Comparison of ENCODE assay signal across 8 mouse cellular contexts in genomic region chr17:87351241-87352105, GRCm38 (mm10).
A peak's percentile ranks its signal among the peaks of the same experiment; 100 is the strongest.
DNase-seq lines count a peak whose midpoint lies in the region; ATAC-seq and TF ChIP-seq lines count a peak whose summit lies in the region.

No protein-coding gene starts in this region.

- no peaks in the 10 kb centered on the region for H3K9me3 ChIP-seq in midbrain, embryonic 10.5 days (replicated peaks)
- no peaks in the 10 kb centered on the region for H3K9me3 ChIP-seq in midbrain, embryonic 13.5 days
- no peaks in the 10 kb centered on the region for H3K9me3 ChIP-seq in hindbrain, postnatal 0 days (ENCODE audit: low read length)
- H3K9me3 ChIP-seq in lung, embryonic 16.5 days (ENCODE audit: control insufficient read depth, low read length), result no peaks in the 10 kb centered on the region

- no peak overlapping the region for H3K4me2 ChIP-seq in midbrain, embryonic 13.5 days (replicated peaks)
- H3K4me2 ChIP-seq in hindbrain, postnatal 0 days (ENCODE audit: low read depth, low read length), result peak overlapping the region; percentile 18; the same call in 1 of the 2 replicates
- no peak overlapping the region for H3K4me2 ChIP-seq in lung, embryonic 16.5 days (ENCODE audit: low read depth, low read length)

- no peak overlapping the region for H3K4me3 ChIP-seq in midbrain, embryonic 10.5 days
- H3K4me3 ChIP-seq in midbrain, embryonic 13.5 days (replicated peaks), result no peak overlapping the region
- no peak overlapping the region for H3K4me3 ChIP-seq in hindbrain, postnatal 0 days (ENCODE audit: low read length)
- no peak overlapping the region for H3K4me3 ChIP-seq in lung, embryonic 16.5 days (ENCODE audit: low read length)
- no peak overlapping the region for H3K4me3 ChIP-seq in layer of hippocampus, adult 2 months

- peak; percentile 45 for DNase-seq in midbrain, embryonic 10.5 days (ENCODE audit: low spot score)
- peak; percentile 86 for DNase-seq in gastrocnemius, postnatal 14 days
- no peak for DNase-seq in hindbrain, postnatal 0 days (ENCODE audit: low spot score)
- no peak for DNase-seq in thymus, postnatal 14 days
- no peak for DNase-seq in layer of hippocampus, adult 2 months (ENCODE audit: low spot score in 2 of 2)
- DNase-seq in frontal cortex, postnatal 25 days (ENCODE audit: low spot score in 2 of 2), result no peak

- H3K36me3 ChIP-seq in midbrain, embryonic 10.5 days, result no peaks in the 10 kb centered on the region
- H3K36me3 ChIP-seq in midbrain, embryonic 13.5 days, result no peaks in the 10 kb centered on the region
- no peaks in the 10 kb centered on the region for H3K36me3 ChIP-seq in hindbrain, postnatal 0 days (ENCODE audit: insufficient read depth, low read length)
- H3K36me3 ChIP-seq in lung, embryonic 16.5 days (ENCODE audit: control insufficient read depth, insufficient read depth, low read length), result no peaks in the 10 kb centered on the region

- 34% methylated on average over 20 of the region's 20 CpGs for WGBS in midbrain, embryonic 10.5 days
- WGBS in midbrain, embryonic 13.5 days, result 31% methylated on average over 20 of the region's 20 CpGs
- WGBS in hindbrain, postnatal 0 days, result 31% methylated on average over 20 of the region's 20 CpGs
- 16% methylated on average over 20 of the region's 20 CpGs for WGBS in lung, embryonic 16.5 days

- ATAC-seq in midbrain, embryonic 13.5 days, result no peak; the same call in 1 of the 2 replicates
- ATAC-seq in hindbrain, postnatal 0 days, result no peak
- peak; percentile 44 for ATAC-seq in lung, embryonic 16.5 days (ENCODE audit: low read depth)

- no peaks in the 10 kb centered on the region for H3K27me3 ChIP-seq in midbrain, embryonic 10.5 days (ENCODE audit: low read depth, poor library complexity, severe bottlenecking)
- H3K27me3 ChIP-seq in midbrain, embryonic 13.5 days, result no peaks in the 10 kb centered on the region
- no peaks in the 10 kb centered on the region for H3K27me3 ChIP-seq in hindbrain, postnatal 0 days (ENCODE audit: insufficient read depth, low read length)
- no peaks in the 10 kb centered on the region for H3K27me3 ChIP-seq in lung, embryonic 16.5 days (ENCODE audit: control insufficient read depth, insufficient read depth, low read depth, low read length)

- TF ChIP-seq CTCF in hindbrain, postnatal 0 days (IDR thresholded peaks at IDR 0.05; ENCODE audit: low read depth), result no peak
- no peak for TF ChIP-seq CTCF in layer of hippocampus, adult 2 months (conservative IDR thresholded peaks at IDR 0.05)

- H3K4me1 ChIP-seq in midbrain, embryonic 10.5 days, result peaks cover 74% of the 10 kb centered on the region
- H3K4me1 ChIP-seq in midbrain, embryonic 13.5 days (replicated peaks), result peaks cover 41% of the 10 kb centered on the region
- peaks cover 17% of the 10 kb centered on the region for H3K4me1 ChIP-seq in hindbrain, postnatal 0 days (ENCODE audit: insufficient read depth, low read length)
- peaks cover 19% of the 10 kb centered on the region for H3K4me1 ChIP-seq in lung, embryonic 16.5 days (replicated peaks; ENCODE audit: control insufficient read depth, insufficient read depth, low read length)

- H3K27ac ChIP-seq in midbrain, embryonic 10.5 days (replicated peaks), result peak overlapping the region; percentile 68
- H3K27ac ChIP-seq in midbrain, embryonic 13.5 days, result no peak overlapping the region
- H3K27ac ChIP-seq in hindbrain, postnatal 0 days, result peak overlapping the region; percentile 32; the same call in 1 of the 2 replicates
- peak overlapping the region; percentile 55 for H3K27ac ChIP-seq in lung, embryonic 16.5 days (ENCODE audit: low read length)
- H3K27ac ChIP-seq in layer of hippocampus, adult 2 months, result no peak overlapping the region

- intact Hi-C loops in gastrocnemius, postnatal 14 days (cut with DNase I; ENCODE audit: low total_unique reads), result no loop called here

- H3K9ac ChIP-seq in midbrain, embryonic 13.5 days (replicated peaks), result no peak overlapping the region
- H3K9ac ChIP-seq in hindbrain, postnatal 0 days (replicated peaks; ENCODE audit: low read length), result no peak overlapping the region
- peak overlapping the region; percentile 10; the same call in 1 of the 2 replicates for H3K9ac ChIP-seq in lung, embryonic 16.5 days (ENCODE audit: low read length)

Comparison
In these comparisons a context has a peak if more than half of its experiments do, and no peak if none do; other contexts are left out.
1. H3K27ac ChIP-seq: peak in midbrain, embryonic 10.5 days (single experiment), hindbrain, postnatal 0 days (single experiment) and lung, embryonic 16.5 days (single experiment); none in midbrain, embryonic 13.5 days (single experiment) and layer of hippocampus, adult 2 months (single experiment).
2. DNase-seq: peak in midbrain, embryonic 10.5 days (single experiment) and gastrocnemius, postnatal 14 days (single experiment); none in hindbrain, postnatal 0 days (single experiment), thymus, postnatal 14 days (single experiment), layer of hippocampus, adult 2 months (0 of 2) and frontal cortex, postnatal 25 days (0 of 2).